Mouse (Mus musculus): ENCODE results near the gene Palm3.

Palm3 gene

DNA sequence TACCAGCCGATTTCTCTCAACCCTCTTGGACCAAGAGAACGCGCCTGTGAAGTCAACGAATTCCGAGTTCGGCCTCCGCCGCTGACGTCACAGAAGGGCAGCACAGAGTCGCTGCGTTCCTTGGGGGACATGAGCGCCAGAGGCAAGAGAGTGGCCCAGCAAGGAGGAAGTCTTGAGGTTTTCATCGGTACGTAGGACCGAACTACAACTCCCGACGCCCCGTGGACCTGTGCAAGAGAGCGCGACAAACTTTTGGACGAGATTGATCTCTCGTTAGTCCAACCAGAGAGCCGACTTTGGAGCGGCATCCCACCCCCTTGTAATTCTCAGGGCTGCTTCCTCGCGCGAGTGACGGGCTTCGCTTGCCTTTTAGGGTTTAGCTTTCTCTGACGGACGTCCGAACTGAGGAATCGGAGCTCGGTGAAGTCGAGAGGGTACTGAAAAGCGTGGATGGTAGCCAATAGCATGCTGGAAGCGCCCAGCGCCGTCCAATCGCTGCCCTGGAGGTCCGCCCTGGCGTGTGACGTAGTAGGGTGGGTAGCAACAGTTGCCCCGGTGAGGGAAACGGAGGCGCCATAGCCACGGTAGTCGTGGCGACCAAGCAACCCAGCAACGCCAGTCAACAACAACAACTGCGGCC lies 45.1 kb downstream of the Palm3 start, which contains the start of gene Rfx1:
Gene Rfx1, plus strand, starts transcription at position 544 of the 640 bp plus-strand sequence.
- peak; percentile 99 for DNase-seq (ENCODE audit: low read depth)

DNA sequence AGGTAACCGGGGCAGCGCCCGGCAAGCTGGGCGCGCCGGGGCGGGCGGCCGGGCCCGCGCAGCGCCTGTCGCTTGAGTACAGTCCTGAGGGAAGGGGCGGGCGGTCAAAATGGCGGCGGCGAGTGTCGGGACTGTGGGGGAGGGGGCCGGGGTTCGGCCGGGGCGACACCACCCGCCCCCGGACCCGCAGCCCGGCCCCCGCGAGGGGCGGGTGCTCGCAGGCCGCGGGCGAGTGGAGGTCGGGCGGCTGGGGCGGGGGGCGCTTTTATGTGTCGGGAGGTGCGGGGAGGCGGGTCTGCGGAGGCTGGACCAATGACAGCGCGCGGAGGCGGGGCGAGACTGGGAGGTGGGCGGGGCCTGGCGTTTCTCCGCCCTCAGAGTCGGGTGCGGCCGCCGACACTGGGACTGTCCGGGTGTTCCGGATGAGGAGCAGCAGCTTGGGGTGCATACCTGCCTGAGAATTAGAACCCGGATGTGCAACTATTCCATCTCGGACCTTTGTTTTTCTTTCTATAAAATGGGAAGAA lies 45.8 kb downstream of the Palm3 start:
- peak; percentile 96 for DNase-seq (ENCODE audit: low read depth)

GRCm38 (mm10) chr8:84067911-84068310 lies 46.6 kb downstream of the Palm3 start:
- DNase-seq (ENCODE audit: low read depth) = no peak

DNA sequence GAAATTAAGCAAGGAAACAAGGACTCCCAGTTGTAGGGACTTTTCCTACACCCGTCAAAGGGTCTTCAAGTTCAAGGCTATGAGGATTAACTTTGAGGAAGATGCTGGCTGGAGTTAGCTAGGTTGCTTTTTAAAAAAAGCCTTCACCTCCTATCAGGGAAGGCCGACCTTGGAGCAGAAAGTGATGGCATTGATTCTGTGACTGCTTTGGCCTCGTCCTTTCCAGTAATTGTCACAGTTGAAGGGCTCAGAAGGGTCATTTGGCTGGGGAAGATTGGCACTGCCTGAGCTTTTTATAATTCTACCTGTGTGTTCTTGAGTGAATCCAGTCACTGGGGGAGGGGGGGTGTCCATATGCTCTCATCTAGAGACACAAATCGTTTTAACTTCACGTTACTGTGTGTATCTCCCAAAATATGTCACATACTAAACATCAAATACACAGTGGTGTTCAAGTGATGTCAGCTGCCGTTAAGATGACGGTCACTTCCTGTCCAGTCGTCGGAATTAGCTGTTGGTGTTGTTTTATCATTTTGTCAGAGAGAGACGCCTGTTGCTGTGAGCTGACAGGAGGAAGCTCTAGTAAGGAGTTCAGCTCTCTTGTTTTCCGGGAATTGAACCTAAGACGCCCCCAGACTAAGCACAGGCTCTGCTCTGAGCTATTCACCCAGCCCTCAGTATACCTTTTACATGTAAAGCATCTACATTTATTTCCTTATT lies 47.2 kb downstream of the Palm3 start:
- DNase-seq (ENCODE audit: low read depth) = no peak

GRCm38 (mm10) chr8:84069169-84069568 lies 47.9 kb downstream of the Palm3 start:
- no peak for DNase-seq (ENCODE audit: low read depth)

GRCm38 (mm10) chr8:84069750-84070149 lies 48.5 kb downstream of the Palm3 start:
- DNase-seq (ENCODE audit: low read depth) = no peak

DNA sequence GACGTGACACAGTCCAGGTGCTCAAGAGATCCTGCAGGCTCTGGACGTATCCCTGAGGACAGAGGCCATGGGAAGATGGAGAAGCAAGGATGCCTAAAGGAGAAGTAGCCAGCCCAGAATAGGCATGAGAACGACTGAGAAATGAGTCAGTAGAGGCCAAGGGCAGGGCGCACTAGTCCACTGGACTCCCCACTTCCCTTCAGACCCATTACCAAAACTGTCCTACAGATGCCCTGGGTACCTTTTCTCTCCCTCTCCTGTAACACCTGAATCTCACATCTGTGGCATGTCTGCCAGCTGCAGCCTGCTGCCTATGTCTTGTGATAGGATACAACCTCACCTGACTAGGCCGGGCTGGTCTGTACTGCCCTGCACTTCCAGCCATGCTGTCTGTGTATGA lies 49.0 kb downstream of the Palm3 start:
- DNase-seq (ENCODE audit: low read depth) = no peak

GRCm38 (mm10) chr8:84070667-84071066 lies 49.4 kb downstream of the Palm3 start:
- no peak for DNase-seq (ENCODE audit: low read depth)

- peak; percentile 53 for DNase-seq (ENCODE audit: low read depth)
These were observed 50.6 kb downstream of the Palm3 start for GRCm38 (mm10) chr8:84071921-84072320.

DNA sequence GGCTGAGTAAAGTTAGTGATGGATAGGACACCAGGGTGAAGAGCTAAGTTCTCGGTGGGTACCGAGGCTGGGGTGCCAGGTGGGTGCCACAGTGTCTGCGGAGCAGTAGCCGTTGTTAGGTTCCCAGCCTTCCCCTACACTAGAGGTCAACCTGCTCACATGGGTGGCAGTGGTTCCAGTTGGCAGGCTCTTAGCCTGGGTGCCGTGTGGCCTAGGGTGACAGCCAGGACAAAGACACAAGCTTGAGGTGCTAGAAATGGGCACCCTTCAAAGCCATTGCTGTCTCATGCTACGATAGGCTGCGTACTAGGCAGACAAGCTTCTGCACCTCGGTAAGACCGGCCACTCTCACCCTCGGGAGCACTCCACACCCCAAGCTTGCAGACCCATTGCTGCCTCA lies 51.0 kb downstream of the Palm3 start:
- DNase-seq (ENCODE audit: low read depth) = no peak

DNA sequence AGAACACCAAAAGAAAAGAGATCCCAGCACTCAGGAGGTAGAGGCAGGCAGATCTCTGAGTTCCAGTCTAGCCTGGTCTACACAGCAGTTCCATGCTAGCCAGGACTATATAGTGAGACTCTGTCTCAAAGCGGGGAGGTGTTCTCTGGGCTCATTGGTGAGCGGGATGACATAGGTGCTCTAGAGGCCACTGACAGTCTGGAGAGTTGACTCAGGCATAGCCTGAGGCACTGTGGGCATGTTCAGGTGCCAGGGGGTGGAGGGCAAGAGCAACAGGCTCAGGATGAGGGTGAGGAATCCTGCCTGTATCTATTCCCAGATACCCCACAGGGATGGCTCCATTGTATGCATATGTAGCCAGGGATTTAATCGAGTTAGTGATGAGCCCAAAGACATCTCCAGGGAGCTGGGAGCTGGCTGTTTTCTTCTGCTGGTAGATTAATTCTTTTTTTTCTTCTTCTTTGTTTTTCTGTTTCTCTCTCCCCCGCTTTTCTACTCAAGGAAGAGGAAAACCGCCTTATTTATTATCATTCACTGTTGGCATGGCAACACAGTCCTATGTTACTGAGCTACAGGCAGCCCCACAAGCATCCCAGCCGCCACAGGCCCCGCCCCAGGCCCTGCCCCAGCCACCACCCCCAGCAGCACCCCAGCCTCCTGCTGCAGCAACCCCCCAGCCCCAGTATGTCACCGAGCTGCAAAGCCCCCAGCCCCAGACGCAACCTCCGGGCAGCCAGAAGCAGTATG lies 52.1 kb downstream of the Palm3 start:
- no peak for DNase-seq (ENCODE audit: low read depth)

GRCm38 (mm10) chr8:84076412-84076811 lies 55.1 kb downstream of the Palm3 start:
- DNase-seq (ENCODE audit: low read depth) = no peak

GRCm38 (mm10) chr8:84076849-84077248 lies 55.6 kb downstream of the Palm3 start:
- DNase-seq (ENCODE audit: low read depth) = no peak

DNA sequence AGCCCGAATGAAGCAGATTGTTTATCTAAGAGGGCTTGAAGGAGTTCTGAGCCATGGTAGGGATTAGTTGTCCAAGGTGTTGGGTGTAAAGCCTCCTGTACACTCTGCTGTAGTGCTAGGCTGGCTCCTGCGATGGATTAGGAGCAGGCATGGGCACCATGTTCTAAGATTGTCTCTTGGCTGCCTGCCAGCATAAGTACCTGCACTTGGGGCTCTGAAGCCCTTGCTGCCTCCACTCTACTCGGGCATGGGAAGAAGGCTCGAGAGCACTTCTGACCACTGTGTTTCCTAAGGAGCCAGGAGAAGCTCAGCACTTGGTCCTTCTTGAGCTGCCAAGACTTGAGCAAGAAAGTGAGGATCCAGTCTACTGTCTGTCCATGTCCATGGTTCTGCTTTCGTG lies 57.9 kb downstream of the Palm3 start:
- no peak for DNase-seq (ENCODE audit: low read depth)

Measured in NIH3T3 (cell line).